Mouse (Mus musculus) bone marrow macrophage, adult 2 months (primary cell): Measurements from ENCODE around the gene Myl4.

ENCODE experiments used
- CTCF ChIP-seq: IDR thresholded peaks from 2 replicates; pipeline ENCODE4 v1.5.1; 2012; ENCODE audit warnings: low read depth, mild to moderate bottlenecking, low read length, moderate library complexity
- POLR2A ChIP-seq: IDR thresholded peaks from 2 replicates; pipeline ENCODE4 v1.6.1; 2012; ENCODE audit warnings: mild to moderate bottlenecking, low read depth, low read length, borderline replicate concordance

DNA sequence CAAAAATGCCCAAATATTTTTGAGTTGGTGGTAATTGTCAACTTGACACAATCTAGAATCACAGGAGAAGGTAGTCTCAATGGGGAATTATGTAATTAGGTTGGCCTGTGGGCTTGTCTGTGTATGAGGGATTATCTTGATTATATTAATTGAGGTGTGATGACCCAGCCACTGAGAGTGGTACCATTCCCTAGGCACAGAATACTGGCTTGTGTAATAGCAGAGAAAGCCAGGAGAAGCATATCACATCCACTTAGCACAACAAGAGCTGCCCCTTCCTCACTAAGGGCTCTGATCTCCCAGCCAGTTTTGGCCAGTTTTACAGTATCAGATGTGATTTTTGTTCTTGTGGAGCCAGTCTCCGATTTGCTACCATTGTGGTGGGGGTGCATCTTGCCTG, 39.1 kb downstream of the Myl4 start:
- TF ChIP-seq CTCF (no peak), POLR2A (no peak)
